Mouse (Mus musculus) embryonic facial prominence, embryonic 13.5 days (tissue): ENCODE measurements at regions not wholly inside any gene's neighbourhood (a gene's known extent, or its start where the extent isn't known, plus 50 kb on each side); places are given as distances from the start of the nearest gene placed in this dataset.
"Not testable (repeated sequence)": the region's sequence is repeated elsewhere in the genome, so short reads cannot be mapped to it uniquely, and the experiment has no call there.

Experiments
- ATAC-seq: fragments of 200-750 bp; cut with Nextera tagmentation; 2 replicates; pipeline ENCODE4 v1.8.0; 2017; ENCODE audit warnings: low read depth; ENCODE audit not compliant: insufficient number of reproducible peaks, insufficient read depth, low FRiP score, low TSS enrichment
- H3K27ac ChIP-seq: fragments of 300-500 bp; sonication (generic); 2 replicates; pipeline ENCODE4 v1.5.1; 2015; ENCODE audit warnings: moderate library complexity, mild to moderate bottlenecking, inconsistent platforms
- H3K27me3 ChIP-seq: fragments of 300-500 bp; sonication (generic); 2 replicates; pipeline ENCODE4 v1.6.1; 2015; ENCODE audit warnings: mild to moderate bottlenecking, inconsistent platforms
- H3K36me3 ChIP-seq: fragments of 300-500 bp; sonication (generic); 2 replicates; pipeline ENCODE4 v1.6.1; 2015; ENCODE audit warnings: mild to moderate bottlenecking, inconsistent platforms
- H3K4me1 ChIP-seq: fragments of 300-500 bp; sonication (generic); 2 replicates; pipeline ENCODE4 v1.6.1; 2015; ENCODE audit warnings: inconsistent platforms
- H3K4me2 ChIP-seq: fragments of 300-500 bp; sonication (generic); 2 replicates; pipeline ENCODE4 v1.6.1; 2015; ENCODE audit warnings: moderate library complexity, mild to moderate bottlenecking, inconsistent platforms
- H3K4me3 ChIP-seq: fragments of 300-500 bp; sonication (generic); 2 replicates; pipeline ENCODE4 v1.5.1; 2015; ENCODE audit warnings: mild to moderate bottlenecking, inconsistent platforms
- H3K9ac ChIP-seq: fragments of 300-500 bp; sonication (generic); 2 replicates; pipeline ENCODE4 v1.6.1; 2015; ENCODE audit warnings: mild to moderate bottlenecking, inconsistent platforms
- H3K9me3 ChIP-seq: fragments of 300-500 bp; sonication (generic); 2 replicates; pipeline ENCODE4 v1.6.1; 2016; ENCODE audit warnings: inconsistent platforms
- WGBS: fragments of 180-500 bp; shearing (Covaris S2); methylation state at CpG from one replicate; pipeline ENCODE4 v1.1.7; 2015; ENCODE audit warnings: mixed read lengths; 5-methylcytosine and 5-hydroxymethylcytosine counted together

GRCm38 (mm10) chr17:4868861-4869260 lies 125.3 kb upstream of the Arid1b start:
- Histone ChIP-seq H3K9ac (no peak overlapping the region), H3K4me2 (no peak overlapping the region), H3K36me3 (no peaks in the 10 kb centered on the region), H3K4me3 (no peak overlapping the region), H3K27me3 (no peaks in the 10 kb centered on the region), H3K9me3 (no peaks in the 10 kb centered on the region), H3K27ac (no peak overlapping the region), H3K4me1 (peaks cover 21% of the 10 kb centered on the region)
- no peak for ATAC-seq
- 89% methylated on average over 5 of the region's 5 CpGs for WGBS

GRCm38 (mm10) chr17:4871267-4871666 lies 122.9 kb upstream of the Arid1b start:
- Histone ChIP-seq H3K4me3 (no peak overlapping the region), H3K27ac (no peak overlapping the region), H3K36me3 (no peaks in the 10 kb centered on the region), H3K27me3 (no peaks in the 10 kb centered on the region), H3K9me3 (no peaks in the 10 kb centered on the region), H3K4me1 (peaks cover 14% of the 10 kb centered on the region), H3K9ac (no peak overlapping the region), H3K4me2 (no peak overlapping the region)
- WGBS: 63% methylated on average over 2 of the region's 2 CpGs
- ATAC-seq: no peak

- Histone ChIP-seq H3K4me3 (no peak overlapping the region), H3K9me3 (no peaks in the 10 kb centered on the region), H3K36me3 (no peaks in the 10 kb centered on the region), H3K4me2 (no peak overlapping the region), H3K4me1 (peaks cover 12% of the 10 kb centered on the region; the same call in 1 of the 2 replicates), H3K27me3 (no peaks in the 10 kb centered on the region), H3K9ac (no peak overlapping the region), H3K27ac (no peak overlapping the region)
- ATAC-seq: 0 out of 2 replicates have a peak, but pooled peaks have one; percentile 37
- 87% methylated on average over 2 of the region's 2 CpGs for WGBS
Observed at GRCm38 (mm10) chr17:4874459-4874858, 119.7 kb upstream of the Arid1b start.

GRCm38 (mm10) chr17:4875086-4876046 lies 118.8 kb upstream of the Arid1b start:
- 67% methylated on average over 10 of the region's 10 CpGs for WGBS
- H3K27ac ChIP-seq: no peak overlapping the region; the same call in 1 of the 2 replicates
- H3K9me3 ChIP-seq: no peaks in the 10 kb centered on the region
- H3K9ac ChIP-seq: no peak overlapping the region
- no peak overlapping the region for H3K4me3 ChIP-seq
- no peaks in the 10 kb centered on the region for H3K27me3 ChIP-seq
- H3K4me1 ChIP-seq: peaks cover 12% of the 10 kb centered on the region; the same call in 1 of the 2 replicates
- H3K4me2 ChIP-seq: no peak overlapping the region
- ATAC-seq: peak; percentile 63; the same call in 1 of the 2 replicates
- no peaks in the 10 kb centered on the region for H3K36me3 ChIP-seq

GRCm38 (mm10) chr17:4876431-4876830 lies 117.7 kb upstream of the Arid1b start:
- WGBS: 84% methylated on average over 4 of the region's 4 CpGs
- no peak for ATAC-seq
- no peaks in the 10 kb centered on the region for H3K27me3 ChIP-seq
- H3K9me3 ChIP-seq: no peaks in the 10 kb centered on the region
- H3K9ac ChIP-seq: no peak overlapping the region
- H3K4me2 ChIP-seq: no peak overlapping the region
- no peak overlapping the region for H3K4me3 ChIP-seq
- no peaks in the 10 kb centered on the region for H3K36me3 ChIP-seq
- H3K4me1 ChIP-seq: peaks cover 12% of the 10 kb centered on the region; the same call in 1 of the 2 replicates
- H3K27ac ChIP-seq: no peak overlapping the region

- Histone ChIP-seq H3K27ac (no peak overlapping the region), H3K36me3 (no peaks in the 10 kb centered on the region), H3K4me2 (no peak overlapping the region), H3K4me3 (no peak overlapping the region), H3K27me3 (no peaks in the 10 kb centered on the region), H3K9me3 (no peaks in the 10 kb centered on the region), H3K4me1 (no peaks in the 10 kb centered on the region), H3K9ac (no peak overlapping the region)
- no peak for ATAC-seq
- WGBS: 68% methylated on average over 5 of the region's 5 CpGs
Observed at GRCm38 (mm10) chr17:4881473-4881872, 112.7 kb upstream of the Arid1b start.

- Histone ChIP-seq H3K36me3 (no peaks in the 10 kb centered on the region), H3K4me3 (no peak overlapping the region), H3K9me3 (no peaks in the 10 kb centered on the region), H3K27ac (no peak overlapping the region), H3K27me3 (no peaks in the 10 kb centered on the region), H3K4me2 (no peak overlapping the region), H3K9ac (no peak overlapping the region), H3K4me1 (no peaks in the 10 kb centered on the region)
- ATAC-seq: no peak
- 86% methylated on average over 2 of the region's 2 CpGs for WGBS
Observed at GRCm38 (mm10) chr17:4884083-4884482, 110.0 kb upstream of the Arid1b start.

- no peaks in the 10 kb centered on the region for H3K27me3 ChIP-seq
- H3K4me1 ChIP-seq: no peaks in the 10 kb centered on the region
- H3K9me3 ChIP-seq: no peaks in the 10 kb centered on the region
- no peak for ATAC-seq
- H3K4me2 ChIP-seq: no peak overlapping the region
- 73% methylated on average over 3 of the region's 3 CpGs for WGBS
- no peak overlapping the region for H3K9ac ChIP-seq
- no peak overlapping the region for H3K27ac ChIP-seq
- no peak overlapping the region for H3K4me3 ChIP-seq
- H3K36me3 ChIP-seq: no peaks in the 10 kb centered on the region
Observed at GRCm38 (mm10) chr17:4884761-4885160, 109.4 kb upstream of the Arid1b start.

GRCm38 (mm10) chr17:4887331-4887730 lies 106.8 kb upstream of the Arid1b start:
- not testable (repeated sequence) for ATAC-seq, H3K4me1 ChIP-seq, H3K4me3 ChIP-seq, H3K9me3 ChIP-seq, H3K9ac ChIP-seq, H3K36me3 ChIP-seq, H3K4me2 ChIP-seq, H3K27me3 ChIP-seq, H3K27ac ChIP-seq
- WGBS: 89% methylated on average over 12 of the region's 12 CpGs

GRCm38 (mm10) chr17:4889577-4889976 lies 104.6 kb upstream of the Arid1b start:
- WGBS: 66% methylated on average over 2 of the region's 2 CpGs
- Histone ChIP-seq H3K27ac (no peak overlapping the region), H3K4me2 (no peak overlapping the region), H3K9ac (no peak overlapping the region), H3K4me3 (no peak overlapping the region), H3K27me3 (no peaks in the 10 kb centered on the region), H3K36me3 (no peaks in the 10 kb centered on the region), H3K4me1 (no peaks in the 10 kb centered on the region), H3K9me3 (no peaks in the 10 kb centered on the region)
- ATAC-seq: no peak

GRCm38 (mm10) chr17:4890131-4890530 lies 104.0 kb upstream of the Arid1b start:
- H3K4me3 ChIP-seq: no peak overlapping the region
- WGBS: 96% methylated on average over 1 of the region's 1 CpGs
- no peaks in the 10 kb centered on the region for H3K36me3 ChIP-seq

GRCm38 (mm10) chr17:4891576-4891975 lies 102.6 kb upstream of the Arid1b start:
- H3K27me3 ChIP-seq: no peaks in the 10 kb centered on the region
- H3K9ac ChIP-seq: no peak overlapping the region
- no peaks in the 10 kb centered on the region for H3K9me3 ChIP-seq
- no peak overlapping the region for H3K27ac ChIP-seq
- H3K36me3 ChIP-seq: no peaks in the 10 kb centered on the region
- no peak overlapping the region for H3K4me2 ChIP-seq
- H3K4me3 ChIP-seq: no peak overlapping the region
- no peak for ATAC-seq
- no peaks in the 10 kb centered on the region for H3K4me1 ChIP-seq
- WGBS: 88% methylated on average over 8 of the region's 8 CpGs

More at GRCm38 (mm10) chr17:4890131-4890530, 104.0 kb upstream of the Arid1b start:
- no peak for ATAC-seq
- H3K9ac ChIP-seq: no peak overlapping the region
- H3K4me2 ChIP-seq: no peak overlapping the region
- H3K27ac ChIP-seq: no peak overlapping the region
- no peaks in the 10 kb centered on the region for H3K9me3 ChIP-seq
- H3K4me1 ChIP-seq: no peaks in the 10 kb centered on the region
- H3K27me3 ChIP-seq: no peaks in the 10 kb centered on the region
